Mouse (Mus musculus): Measurements from ENCODE around the gene Gm20854. TPM values are rescaled to one million over a fixed set of nuclear protein-coding genes. Genes with fewer than 3 reads are reported as not detected.
"Not testable (repeated sequence)": the region's sequence is repeated elsewhere in the genome, so short reads cannot be mapped to it uniquely, and the experiment has no call there.

The Gm20854 gene
- total RNA-seq (2017), result not detected in 2 replicates

DNA sequence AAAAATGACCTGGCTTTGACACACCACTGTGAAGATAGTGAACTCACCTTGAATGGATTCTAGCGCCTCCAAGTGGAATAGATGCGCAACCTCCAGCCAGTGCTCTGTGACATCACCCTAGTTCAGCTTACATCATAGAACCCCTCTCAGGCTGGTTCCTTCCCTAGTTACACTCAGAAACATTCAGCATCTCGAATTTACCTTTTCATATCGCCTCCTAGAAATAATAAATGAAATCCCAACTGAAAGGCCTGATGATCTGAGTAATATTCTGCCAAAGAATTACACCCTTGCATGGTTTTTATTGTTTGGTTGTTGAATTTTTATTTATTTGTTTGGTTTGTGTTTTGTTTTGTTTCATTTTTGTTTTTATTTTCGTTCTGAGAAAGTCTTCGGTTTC lies at the start of gene Gm20854:
Gene Gm20854, minus strand, starts transcription at position 101 of the 400 bp plus-strand sequence.
- not testable (repeated sequence) for ATAC-seq (ENCODE audit: extremely low read depth, insufficient number of reproducible peaks, low FRiP score, poor library complexity, severe bottlenecking)

Data from neutrophil, adult 5-6 weeks (primary cell).